Mouse (Mus musculus) G1E (cell line): ENCODE results near the gene Cyth4.

ENCODE experiments used
- CTCF ChIP-seq: IDR thresholded peaks from 2 replicates; pipeline ENCODE4 v1.5.1; 2012; ENCODE audit warnings: low read depth, low read length, inconsistent platforms, mixed read lengths
- GATA1 ChIP-seq: IDR thresholded peaks from 2 replicates; pipeline ENCODE4 v1.6.1; 2012; ENCODE audit warnings: borderline replicate concordance, low read length, inconsistent platforms, mixed read lengths
- POLR2AphosphoS5 ChIP-seq: IDR thresholded peaks from 2 replicates; pipeline ENCODE4 v1.6.1; 2012; ENCODE audit warnings: low read depth, low read length, inconsistent platforms; ENCODE audit not compliant: insufficient replicate concordance
- TAL1 ChIP-seq: conservative IDR thresholded peaks from 2 replicates; pipeline ENCODE4 v1.6.1; 2012; ENCODE audit warnings: low read depth, low read length, inconsistent platforms, mixed read lengths

DNA sequence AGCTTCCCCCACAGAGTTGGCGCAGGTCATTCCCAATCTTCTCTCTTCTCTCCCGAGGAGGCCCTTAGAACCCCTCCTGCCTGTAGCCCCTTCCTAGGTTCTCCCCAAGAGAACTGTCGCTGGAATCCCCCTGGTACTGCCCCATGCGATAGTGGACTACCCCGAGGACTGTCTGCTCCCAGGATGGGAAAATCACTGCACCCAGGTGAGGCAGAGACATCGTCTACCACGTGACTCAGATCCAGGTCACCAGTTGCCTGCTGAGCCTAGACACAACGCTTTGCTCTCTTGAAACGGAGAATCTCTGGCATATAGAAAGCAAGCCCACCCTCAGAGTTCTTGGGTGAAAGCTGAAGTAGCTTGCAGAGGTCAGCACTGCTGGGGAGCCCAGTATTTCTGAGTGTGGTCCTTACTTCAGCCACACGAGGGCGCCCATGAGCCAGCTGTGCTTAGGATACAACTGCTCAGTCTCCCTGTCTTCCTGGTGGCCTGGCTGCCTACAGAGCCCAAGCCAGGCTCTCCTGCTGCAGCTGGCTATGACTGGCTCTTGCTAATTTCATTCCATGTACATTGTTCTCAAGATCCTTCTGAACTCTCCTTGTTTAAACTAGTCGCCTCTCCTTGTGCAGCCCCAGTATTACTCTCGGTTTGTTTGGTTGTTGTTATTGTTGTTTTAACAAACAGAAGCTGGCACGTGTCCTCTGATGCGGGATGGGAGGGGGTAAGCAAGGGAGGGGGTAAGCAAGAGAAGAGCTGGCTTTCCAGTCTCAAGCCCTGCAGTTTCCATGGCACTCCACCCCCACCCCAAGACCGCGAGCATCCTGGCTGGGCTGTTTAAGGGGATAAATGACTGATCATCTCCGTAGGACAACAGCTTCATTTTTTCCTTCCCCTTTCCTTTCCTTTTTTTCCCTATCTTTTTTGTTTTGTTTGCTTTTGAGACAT lies 9.5 kb upstream of the Cyth4 start:
- TF ChIP-seq CTCF, result peak; percentile 85
- TF ChIP-seq GATA1, result no peak
- TF ChIP-seq TAL1, result no peak
- no peak for TF ChIP-seq POLR2AphosphoS5
